Mouse (Mus musculus): ENCODE results near the gene Osbpl11. TPM values are rescaled to one million over a fixed set of nuclear protein-coding genes. Genes with fewer than 3 reads are reported as not detected.
"Not testable (repeated sequence)": the region's sequence is repeated elsewhere in the genome, so short reads cannot be mapped to it uniquely, and the experiment has no call there.

The Osbpl11 gene
- polyA plus RNA-seq, 1 experiment: 14.1 TPM

- Histone ChIP-seq H3K27ac (ENCODE audit: insufficient read depth, low read depth, low read length) (no peak overlapping the region), H3K36me3 (ENCODE audit: control insufficient read depth, insufficient read depth, low read length) (no peaks in the 10 kb centered on the region)
- DNase-seq: no peak
These were observed 7.1 kb upstream of the Osbpl11 start for GRCm38 (mm10) chr16:33177722-33178121.

GRCm38 (mm10) chr16:33178278-33179074, 6.4 kb upstream of the Osbpl11 start:
- TF ChIP-seq POLR2A (IDR thresholded peaks at IDR 0.05; ENCODE audit: low read depth, low read length) (no peak), CTCF (conservative IDR thresholded peaks at IDR 0.05; ENCODE audit: insufficient read depth, insufficient read length, low read depth, low read length) (no peak)
- no peaks in the 10 kb centered on the region for H3K36me3 ChIP-seq (ENCODE audit: control insufficient read depth, insufficient read depth, low read length)
- H3K27ac ChIP-seq (ENCODE audit: insufficient read depth, low read depth, low read length): no peak overlapping the region
- no peaks in the 10 kb centered on the region for H3K27me3 ChIP-seq (replicated peaks; ENCODE audit: control insufficient read depth, insufficient read depth, low read length)
- DNase-seq: no peak
- 50% methylated on average over 17 of the region's 17 CpGs for WGBS
- H3K4me3 ChIP-seq (ENCODE audit: insufficient read depth, low read depth, low read length): no peak overlapping the region
- peaks cover 3% of the 10 kb centered on the region; the same call in 1 of the 2 replicates for H3K4me1 ChIP-seq (ENCODE audit: control insufficient read depth, insufficient read depth, low read length)

More at GRCm38 (mm10) chr16:33177722-33178121, 7.1 kb upstream of the Osbpl11 start:
- H3K4me1 ChIP-seq (ENCODE audit: control insufficient read depth, insufficient read depth, low read length): peaks cover 3% of the 10 kb centered on the region; the same call in 1 of the 2 replicates
- no peaks in the 10 kb centered on the region for H3K27me3 ChIP-seq (replicated peaks; ENCODE audit: control insufficient read depth, insufficient read depth, low read length)
- no peak overlapping the region for H3K4me3 ChIP-seq (ENCODE audit: insufficient read depth, low read depth, low read length)
- 84% methylated on average over 4 of the region's 4 CpGs for WGBS
- TF ChIP-seq POLR2A (IDR thresholded peaks at IDR 0.05; ENCODE audit: low read depth, low read length): no peak
- no peak for TF ChIP-seq CTCF (conservative IDR thresholded peaks at IDR 0.05; ENCODE audit: insufficient read depth, insufficient read length, low read depth, low read length)

DNA sequence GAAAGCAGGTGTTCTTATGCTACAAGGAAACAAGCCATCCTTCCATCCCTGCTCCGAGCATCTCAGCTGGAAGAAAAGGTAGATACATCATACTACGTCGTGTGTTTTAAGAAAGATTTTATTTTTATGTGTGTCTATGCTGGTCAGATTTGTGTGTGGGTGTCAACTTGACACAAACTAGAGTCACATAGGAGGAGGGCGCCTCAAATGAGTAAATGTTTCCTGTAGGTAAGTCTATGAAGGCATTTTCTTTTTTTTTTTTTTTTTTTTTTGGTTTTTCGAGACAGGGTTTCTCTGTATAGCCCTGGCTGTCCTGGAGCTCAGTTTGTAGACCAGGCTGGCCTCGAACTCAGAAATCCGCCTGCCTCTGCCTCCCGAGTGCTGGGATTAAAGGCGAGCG, 5.6 kb upstream of the Osbpl11 start:
- not testable (repeated sequence) for H3K27ac ChIP-seq (ENCODE audit: insufficient read depth, low read depth, low read length); H3K4me1 ChIP-seq (ENCODE audit: control insufficient read depth, insufficient read depth, low read length); DNase-seq; H3K27me3 ChIP-seq (replicated peaks; ENCODE audit: control insufficient read depth, insufficient read depth, low read length); H3K36me3 ChIP-seq (ENCODE audit: control insufficient read depth, insufficient read depth, low read length); H3K4me3 ChIP-seq (ENCODE audit: insufficient read depth, low read depth, low read length)
- WGBS: 86% methylated on average over 9 of the region's 10 CpGs

GRCm38 (mm10) chr16:33179911-33180310, 5.0 kb upstream of the Osbpl11 start:
- no peaks in the 10 kb centered on the region for H3K36me3 ChIP-seq (ENCODE audit: control insufficient read depth, insufficient read depth, low read length)
- H3K27me3 ChIP-seq (replicated peaks; ENCODE audit: control insufficient read depth, insufficient read depth, low read length): no peaks in the 10 kb centered on the region
- no peak overlapping the region for H3K4me3 ChIP-seq (ENCODE audit: insufficient read depth, low read depth, low read length)
- 50% methylated on average over 3 of the region's 3 CpGs for WGBS
- TF ChIP-seq CTCF (conservative IDR thresholded peaks at IDR 0.05; ENCODE audit: insufficient read depth, insufficient read length, low read depth, low read length) (no peak), POLR2A (IDR thresholded peaks at IDR 0.05; ENCODE audit: low read depth, low read length) (no peak)
- H3K4me1 ChIP-seq (ENCODE audit: control insufficient read depth, insufficient read depth, low read length): peaks cover 3% of the 10 kb centered on the region; the same call in 1 of the 2 replicates
- peak overlapping the region; percentile 81 for H3K27ac ChIP-seq (ENCODE audit: insufficient read depth, low read depth, low read length)
- peak; percentile 84 for DNase-seq

- 55% methylated on average over 3 of the region's 3 CpGs for WGBS
- TF ChIP-seq POLR2A (IDR thresholded peaks at IDR 0.05; ENCODE audit: low read depth, low read length) (no peak), CTCF (conservative IDR thresholded peaks at IDR 0.05; ENCODE audit: insufficient read depth, insufficient read length, low read depth, low read length) (no peak)
- Histone ChIP-seq H3K4me3 (ENCODE audit: insufficient read depth, low read depth, low read length) (no peak overlapping the region), H3K27ac (ENCODE audit: insufficient read depth, low read depth, low read length) (no peak overlapping the region), H3K27me3 (replicated peaks; ENCODE audit: control insufficient read depth, insufficient read depth, low read length) (no peaks in the 10 kb centered on the region), H3K36me3 (ENCODE audit: control insufficient read depth, insufficient read depth, low read length) (no peaks in the 10 kb centered on the region), H3K4me1 (ENCODE audit: control insufficient read depth, insufficient read depth, low read length) (peaks cover 3% of the 10 kb centered on the region; the same call in 1 of the 2 replicates)
- peak; percentile 75 for DNase-seq
These were observed 4.1 kb upstream of the Osbpl11 start for GRCm38 (mm10) chr16:33180793-33181192.

DNA sequence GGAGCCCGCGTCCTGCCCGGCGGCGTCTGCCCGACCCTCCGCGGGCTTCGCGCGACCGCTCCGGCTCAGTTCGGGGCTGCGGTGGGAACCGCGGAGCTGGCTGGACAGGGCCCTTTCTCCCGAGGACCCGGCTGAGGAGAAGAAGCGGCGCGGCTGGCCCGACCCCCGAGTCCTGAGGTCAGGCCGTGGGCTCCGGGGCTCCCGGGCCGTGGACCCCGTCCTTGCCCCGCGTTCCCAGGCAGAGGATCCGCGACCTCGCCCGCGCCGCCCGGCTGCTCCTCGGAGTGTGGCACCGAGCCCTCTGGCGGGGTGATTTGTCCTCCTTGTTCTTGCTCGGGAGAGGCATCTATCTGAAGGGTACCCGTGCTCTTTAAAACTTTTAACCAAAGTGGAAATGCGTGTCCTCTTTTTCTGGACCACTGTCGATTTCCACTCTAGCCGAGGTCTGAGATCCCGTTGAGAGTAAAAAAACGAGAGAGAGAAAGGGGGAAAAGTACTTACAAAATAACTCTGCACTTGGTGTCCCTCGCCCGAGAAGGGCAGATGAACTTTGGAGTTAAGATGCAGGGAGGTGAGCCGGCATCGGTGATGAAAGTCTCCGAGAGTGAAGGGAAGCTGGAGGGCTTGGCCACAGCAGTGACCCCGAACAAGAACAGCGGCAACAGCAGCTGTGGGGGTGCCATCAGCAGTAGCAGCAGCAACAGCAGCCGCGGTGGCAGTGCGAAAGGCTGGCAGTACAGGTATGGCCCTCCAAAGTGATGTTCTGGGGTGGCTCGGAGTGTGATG, 583 bp downstream of the Osbpl11 start:
- H3K27ac ChIP-seq (ENCODE audit: insufficient read depth, low read depth, low read length): peak overlapping the region; percentile 96
- WGBS: 1% methylated on average over 59 of the region's 59 CpGs

GRCm38 (mm10) chr16:33186134-33186533, 1.3 kb downstream of the Osbpl11 start:
- Histone ChIP-seq H3K36me3 (ENCODE audit: control insufficient read depth, insufficient read depth, low read length) (no peaks in the 10 kb centered on the region), H3K4me3 (ENCODE audit: insufficient read depth, low read depth, low read length) (peak overlapping the region; percentile 94), H3K4me1 (ENCODE audit: control insufficient read depth, insufficient read depth, low read length) (peaks cover 14% of the 10 kb centered on the region), H3K27ac (ENCODE audit: insufficient read depth, low read depth, low read length) (peak overlapping the region; percentile 96; the same call in 1 of the 2 replicates), H3K27me3 (replicated peaks; ENCODE audit: control insufficient read depth, insufficient read depth, low read length) (no peaks in the 10 kb centered on the region)
- TF ChIP-seq POLR2A (IDR thresholded peaks at IDR 0.05; ENCODE audit: low read depth, low read length) (no peak), CTCF (conservative IDR thresholded peaks at IDR 0.05; ENCODE audit: insufficient read depth, insufficient read length, low read depth, low read length) (no peak)
- no peak for DNase-seq
- 9% methylated on average over 4 of the region's 4 CpGs for WGBS

More for the DNA sequence above, 583 bp downstream of the Osbpl11 start:
- peak; percentile 63 for DNase-seq
- no peaks in the 10 kb centered on the region for H3K27me3 ChIP-seq (replicated peaks; ENCODE audit: control insufficient read depth, insufficient read depth, low read length)
- H3K4me1 ChIP-seq (ENCODE audit: control insufficient read depth, insufficient read depth, low read length): peaks cover 11% of the 10 kb centered on the region
- TF ChIP-seq CTCF (conservative IDR thresholded peaks at IDR 0.05; ENCODE audit: insufficient read depth, insufficient read length, low read depth, low read length) (no peak), POLR2A (IDR thresholded peaks at IDR 0.05; ENCODE audit: low read depth, low read length) (no peak)
- H3K36me3 ChIP-seq (ENCODE audit: control insufficient read depth, insufficient read depth, low read length): no peaks in the 10 kb centered on the region
- peak overlapping the region; percentile 94 for H3K4me3 ChIP-seq (ENCODE audit: insufficient read depth, low read depth, low read length)
